Mouse (Mus musculus): ENCODE data around the gene 1190005I06Rik. TPM values are rescaled to one million over a fixed set of nuclear protein-coding genes. Genes with fewer than 3 reads are reported as not detected.

1190005I06Rik gene
- polyA plus RNA-seq, 2 experiments, result 6.4 to 8.7 TPM

- TF ChIP-seq POLR2A (IDR thresholded peaks at IDR 0.05; ENCODE audit: borderline replicate concordance, extremely low read depth, insufficient read depth, insufficient read length), result no peak
- WGBS, result 17% methylated on average over 20 of the region's 20 CpGs
- Histone ChIP-seq H3K4me3 (replicated peaks; ENCODE audit: low read length) (no peak overlapping the region), H3K9ac (ENCODE audit: low read depth, low read length, severe bottlenecking) (0 out of 2 replicates have a peak overlapping the region, but pooled peaks have one; percentile 7), H3K4me1 (ENCODE audit: control insufficient read depth, insufficient read depth, low read length) (peaks cover 44% of the 10 kb centered on the region), H3K4me2 (replicated peaks; ENCODE audit: low read depth, low read length, severe bottlenecking) (no peak overlapping the region), H3K9me3 (ENCODE audit: control insufficient read depth, low read length) (no peaks in the 10 kb centered on the region), H3K27ac (replicated peaks; ENCODE audit: low read depth, low read length) (peak overlapping the region; percentile 40; the same call in 1 of the 2 replicates), H3K36me3 (ENCODE audit: control insufficient read depth, insufficient read depth, low read length) (peaks cover 30% of the 10 kb centered on the region), H3K27me3 (ENCODE audit: control insufficient read depth, insufficient read depth, low read length) (no peaks in the 10 kb centered on the region)
- peak; percentile 74 for DNase-seq (ENCODE audit: low spot score)
- peak; percentile 39; the same call in 1 of the 2 replicates for ATAC-seq (ENCODE audit: low FRiP score, low read depth)
Measured at GRCm38 (mm10) chr8:120563851-120564837, 83.3 kb downstream of the 1190005I06Rik start.

- Histone ChIP-seq H3K4me2 (replicated peaks; ENCODE audit: low read depth, low read length, severe bottlenecking) (0 out of 2 replicates have a peak overlapping the region, but pooled peaks have one; percentile 2), H3K27me3 (ENCODE audit: control insufficient read depth, insufficient read depth, low read length) (no peaks in the 10 kb centered on the region), H3K36me3 (ENCODE audit: control insufficient read depth, insufficient read depth, low read length) (peaks cover 29% of the 10 kb centered on the region), H3K27ac (replicated peaks; ENCODE audit: low read depth, low read length) (0 out of 2 replicates have a peak overlapping the region, but pooled peaks have one; percentile 5), H3K9ac (ENCODE audit: low read depth, low read length, severe bottlenecking) (peak overlapping the region; percentile 7; the same call in 1 of the 2 replicates), H3K4me3 (replicated peaks; ENCODE audit: low read length) (no peak overlapping the region), H3K9me3 (ENCODE audit: control insufficient read depth, low read length) (no peaks in the 10 kb centered on the region), H3K4me1 (ENCODE audit: control insufficient read depth, insufficient read depth, low read length) (peaks cover 47% of the 10 kb centered on the region)
- DNase-seq (ENCODE audit: low spot score) (peak; percentile 46), ATAC-seq (ENCODE audit: low FRiP score, low read depth) (no peak)
- TF ChIP-seq POLR2A (IDR thresholded peaks at IDR 0.05; ENCODE audit: borderline replicate concordance, extremely low read depth, insufficient read depth, insufficient read length), result no peak
- WGBS, result 6% methylated on average over 8 of the region's 8 CpGs
Measured at GRCm38 (mm10) chr8:120563348-120563724, 84.1 kb downstream of the 1190005I06Rik start.

- WGBS, result 58% methylated on average over 17 of the region's 18 CpGs
- H3K4me1 ChIP-seq (ENCODE audit: control insufficient read depth, insufficient read depth, low read length), result peaks cover 49% of the 10 kb centered on the region
- ATAC-seq (ENCODE audit: low FRiP score, low read depth), result no peak
Measured at GRCm38 (mm10) chr8:120562680-120563347, 84.6 kb downstream of the 1190005I06Rik start.

GRCm38 (mm10) chr8:120561539-120562435 is 85.6 kb downstream of the 1190005I06Rik start:
- H3K4me1 ChIP-seq (ENCODE audit: control insufficient read depth, insufficient read depth, low read length), result peaks cover 58% of the 10 kb centered on the region
- no peak overlapping the region for H3K4me2 ChIP-seq (replicated peaks; ENCODE audit: low read depth, low read length, severe bottlenecking)
- peaks cover 13% of the 10 kb centered on the region for H3K36me3 ChIP-seq (ENCODE audit: control insufficient read depth, insufficient read depth, low read length)
- H3K9me3 ChIP-seq (ENCODE audit: control insufficient read depth, low read length), result no peaks in the 10 kb centered on the region
- TF ChIP-seq POLR2A (IDR thresholded peaks at IDR 0.05; ENCODE audit: borderline replicate concordance, extremely low read depth, insufficient read depth, insufficient read length), result no peak
- H3K4me3 ChIP-seq (replicated peaks; ENCODE audit: low read length), result no peak overlapping the region
- ATAC-seq (ENCODE audit: low FRiP score, low read depth) (no peak), DNase-seq (ENCODE audit: low spot score) (no peak)
- no peak overlapping the region for H3K27ac ChIP-seq (replicated peaks; ENCODE audit: low read depth, low read length)
- no peak overlapping the region for H3K9ac ChIP-seq (ENCODE audit: low read depth, low read length, severe bottlenecking)
- 79% methylated on average over 22 of the region's 22 CpGs for WGBS
- H3K27me3 ChIP-seq (ENCODE audit: control insufficient read depth, insufficient read depth, low read length), result no peaks in the 10 kb centered on the region

More at GRCm38 (mm10) chr8:120562680-120563347, 84.6 kb downstream of the 1190005I06Rik start:
- H3K4me2 ChIP-seq (replicated peaks; ENCODE audit: low read depth, low read length, severe bottlenecking), result 0 out of 2 replicates have a peak overlapping the region, but pooled peaks have one; percentile 2
- peaks cover 23% of the 10 kb centered on the region for H3K36me3 ChIP-seq (ENCODE audit: control insufficient read depth, insufficient read depth, low read length)
- 0 out of 2 replicates have a peak overlapping the region, but pooled peaks have one; percentile 5 for H3K27ac ChIP-seq (replicated peaks; ENCODE audit: low read depth, low read length)
- H3K27me3 ChIP-seq (ENCODE audit: control insufficient read depth, insufficient read depth, low read length), result no peaks in the 10 kb centered on the region
- no peak overlapping the region for H3K4me3 ChIP-seq (replicated peaks; ENCODE audit: low read length)
- H3K9me3 ChIP-seq (ENCODE audit: control insufficient read depth, low read length), result no peaks in the 10 kb centered on the region
- H3K9ac ChIP-seq (ENCODE audit: low read depth, low read length, severe bottlenecking), result peak overlapping the region; percentile 7; the same call in 1 of the 2 replicates
- DNase-seq (ENCODE audit: low spot score), result no peak
- TF ChIP-seq POLR2A (IDR thresholded peaks at IDR 0.05; ENCODE audit: borderline replicate concordance, extremely low read depth, insufficient read depth, insufficient read length), result no peak

Data from limb, embryonic 14.5 days (tissue).